Mouse (Mus musculus) olfactory bulb, adult 2 months (tissue): Measurements from ENCODE around the gene Crygb. TPM values are rescaled to one million over a fixed set of nuclear protein-coding genes. Genes with fewer than 3 reads are reported as not detected.
A peak's percentile ranks its signal among the peaks of the same experiment; 100 is the strongest.

Experiments
- H3K27ac ChIP-seq: fragments of 200-500 bp; 2 replicates; pipeline ENCODE4 v1.5.1; 2012; ENCODE audit warnings: low read depth, low read length; ENCODE audit not compliant: insufficient read depth
- H3K4me1 ChIP-seq: fragments of 200-500 bp; 2 replicates; pipeline ENCODE4 v1.6.1; 2012; ENCODE audit warnings: low read length; ENCODE audit not compliant: control insufficient read depth, insufficient read depth
- H3K4me3 ChIP-seq: fragments of 200-500 bp; 2 replicates; pipeline ENCODE4 v1.5.1; 2012; ENCODE audit warnings: mild to moderate bottlenecking, low read depth, low read length, moderate library complexity; ENCODE audit not compliant: insufficient read depth
- CTCF ChIP-seq: fragments of 200-500 bp; IDR thresholded peaks from 2 replicates; pipeline ENCODE4 v1.5.1; 2012; ENCODE audit warnings: low read depth, mild to moderate bottlenecking, low read length, moderate library complexity; ENCODE audit not compliant: insufficient read depth
- POLR2A ChIP-seq: fragments of 200-500 bp; IDR thresholded peaks from 2 replicates; pipeline ENCODE4 v1.6.1; 2012; ENCODE audit warnings: mild to moderate bottlenecking, low read depth, low read length, moderate library complexity; ENCODE audit not compliant: insufficient read depth
- WGBS: fragments of 180-500 bp; shearing (Covaris S2); methylation state at CpG from one replicate; pipeline ENCODE4 v1.1.7; 2018; 5-methylcytosine and 5-hydroxymethylcytosine counted together
- polyA plus RNA-seq: library from polyadenylated mRNA; stranded (reverse); fragments of >200 nt; gene quantifications from 2 replicates; pipeline ENCODE4 v1.2.4, GENCODE M21; 2012; ENCODE audit warnings: low replicate concordance; ENCODE audit not compliant: missing spikeins, insufficient read depth, insufficient read length

Gene Crygb
- polyA plus RNA-seq = not detected in 2 replicates

DNA sequence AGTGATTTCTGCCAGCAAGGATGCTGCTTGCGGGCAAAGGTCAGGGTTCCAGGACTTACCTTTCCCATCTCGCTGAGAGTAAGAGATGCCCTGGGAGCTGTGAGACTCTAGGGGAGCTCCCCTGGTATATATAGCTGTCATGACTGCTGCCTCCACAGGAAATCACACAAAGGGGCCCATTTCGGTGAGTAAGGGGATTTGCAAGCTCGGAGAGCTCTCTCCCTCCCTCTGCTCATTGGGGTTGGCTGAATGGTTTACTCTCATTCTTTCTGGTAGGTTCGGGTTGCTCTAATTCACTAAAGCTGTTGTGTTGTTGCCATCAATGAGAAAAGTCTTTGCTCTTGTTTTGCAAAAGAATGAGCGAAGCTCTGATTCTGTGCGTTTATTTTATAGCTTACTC, at the start of gene Crygb:
TSS of gene Crygb (minus strand) at position 101 of the 400 bp plus-strand sequence.
- Histone ChIP-seq H3K4me1 (no peaks in the 10 kb centered on the region), H3K27ac (no peak within 1 kb of the TSS), H3K4me3 (no peak within 1 kb of the TSS)
- TF ChIP-seq POLR2A (no peak), CTCF (no peak)
- WGBS = 48% methylated on average over 7 of the region's 7 CpGs

DNA sequence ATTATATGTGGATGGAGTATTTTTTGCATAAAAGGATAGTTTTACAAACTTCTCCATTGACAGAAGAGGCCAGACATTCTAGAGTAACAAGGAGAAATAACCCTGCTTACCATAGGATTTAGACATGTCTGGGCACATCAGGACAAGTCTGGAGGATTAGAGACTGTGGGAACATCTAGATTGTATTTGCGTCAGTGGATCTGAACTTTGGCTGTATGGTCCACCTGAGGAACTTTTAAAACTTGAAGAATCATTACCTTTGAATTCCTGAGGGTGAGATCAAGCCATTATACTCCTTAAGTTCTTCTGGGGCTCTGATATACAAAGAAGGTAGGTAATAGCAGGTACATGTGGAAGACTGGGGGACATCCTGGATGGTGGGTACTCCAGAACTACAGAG, 49.6 kb upstream of the Crygb start:
- H3K4me3 ChIP-seq = no peak overlapping the region
- WGBS = 98% methylated on average over 1 of the region's 1 CpGs
- TF ChIP-seq POLR2A (no peak), CTCF (no peak)
- no peak overlapping the region for H3K27ac ChIP-seq
- H3K4me1 ChIP-seq = no peaks in the 10 kb centered on the region

DNA sequence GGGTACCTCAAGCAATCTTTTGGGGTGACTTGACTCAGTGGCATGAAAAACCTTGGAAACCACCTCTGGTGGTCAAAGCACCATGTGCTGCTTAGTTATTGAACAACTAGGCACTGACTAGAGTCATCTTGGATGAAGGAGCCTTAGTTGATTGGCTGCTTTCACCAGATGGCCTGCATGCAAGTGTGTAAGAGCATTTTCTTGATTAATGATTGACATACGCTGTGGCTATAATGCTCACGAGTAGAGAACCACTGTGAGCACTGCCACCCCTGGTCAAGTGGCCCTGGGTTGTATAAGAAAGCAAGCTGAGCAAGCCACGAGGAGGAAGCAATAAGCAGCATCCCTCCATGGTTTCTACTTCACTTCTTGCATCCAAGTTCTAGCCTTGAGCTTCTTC, 48.1 kb upstream of the Crygb start:
- H3K27ac ChIP-seq = no peak overlapping the region
- TF ChIP-seq CTCF = no peak
- no peak for TF ChIP-seq POLR2A
- no peak overlapping the region for H3K4me3 ChIP-seq
- H3K4me1 ChIP-seq = no peaks in the 10 kb centered on the region
- 82% methylated on average over 3 of the region's 3 CpGs for WGBS

DNA sequence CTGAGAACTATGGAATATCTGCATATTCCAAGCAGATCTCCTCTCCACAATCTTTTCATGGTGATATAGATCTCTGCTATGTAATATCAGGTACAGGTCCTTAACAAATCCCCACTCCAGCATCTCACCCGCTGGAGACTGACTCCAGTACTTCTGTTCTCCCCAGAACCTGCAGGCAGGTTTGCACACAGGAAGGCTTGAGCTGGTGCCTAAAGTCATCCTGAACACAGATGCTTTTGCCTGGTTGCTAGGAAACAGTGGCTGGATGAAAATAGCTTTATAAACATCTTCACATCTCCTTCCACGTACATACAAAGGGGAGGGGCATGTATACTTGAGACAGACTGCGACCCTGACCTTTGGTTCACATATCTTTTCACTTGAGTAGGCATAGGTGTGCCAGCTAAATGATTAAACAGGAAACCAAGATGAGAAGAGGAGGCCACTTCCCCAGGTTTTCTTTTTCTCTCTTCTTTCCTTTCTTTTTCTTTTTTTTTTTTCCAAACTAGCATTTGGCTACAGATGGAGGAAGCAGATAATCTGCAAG, 47.6 kb upstream of the Crygb start:
- 50% methylated on average over 3 of the region's 3 CpGs for WGBS
- Histone ChIP-seq H3K4me1 (no peaks in the 10 kb centered on the region), H3K4me3 (no peak overlapping the region), H3K27ac (no peak overlapping the region)
- TF ChIP-seq CTCF = no peak
- no peak for TF ChIP-seq POLR2A

DNA sequence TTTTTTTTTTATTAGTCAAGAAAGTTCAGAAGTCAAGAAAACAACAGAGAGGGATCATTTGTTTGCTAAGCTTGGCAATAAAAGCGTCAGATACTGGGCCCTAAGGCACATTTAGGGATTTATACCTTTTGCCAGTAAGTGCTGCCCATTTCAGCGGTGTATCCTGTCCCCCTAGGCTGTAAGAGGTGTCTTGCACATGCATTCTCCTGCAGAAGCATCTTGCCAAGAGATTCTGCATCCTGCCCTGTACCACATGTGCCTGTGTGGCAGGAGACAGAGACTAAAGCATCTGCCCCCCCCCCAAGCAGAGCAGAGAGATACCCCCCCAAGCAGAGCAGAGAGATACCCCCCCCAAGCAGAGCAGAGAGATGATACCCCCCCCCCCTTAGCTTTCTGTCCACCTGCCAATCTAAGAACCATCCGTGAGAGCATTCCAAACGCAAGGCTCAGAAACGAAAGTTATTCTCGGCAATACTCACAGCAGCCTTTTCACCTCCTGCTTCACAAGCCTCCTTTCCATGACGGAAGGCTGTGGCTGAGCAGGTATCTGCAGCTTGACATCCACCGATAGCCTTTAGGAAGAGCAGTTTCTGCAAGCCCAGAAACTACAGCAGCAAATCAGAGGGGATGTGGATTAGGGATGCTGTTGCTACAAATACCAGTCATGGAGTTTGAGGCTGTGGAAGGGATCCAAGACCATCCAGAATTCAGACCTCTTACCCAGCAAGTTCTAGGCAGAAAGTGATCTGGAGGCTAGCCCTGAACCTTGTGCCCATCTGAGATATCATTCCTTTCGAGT, 40.7 kb upstream of the Crygb start, which contains the start of gene D630023F18Rik:
TSS of gene D630023F18Rik (minus strand) at position 641 of the 799 bp plus-strand sequence.
- TF ChIP-seq CTCF = no peak
- TF ChIP-seq POLR2A = no peak
- 19% methylated on average over 9 of the region's 9 CpGs for WGBS
- Histone ChIP-seq H3K27ac (no peak within 1 kb of the TSS), H3K4me1 (no peaks in the 10 kb centered on the region), H3K4me3 (peak within 1 kb of the TSS; percentile 69)

DNA sequence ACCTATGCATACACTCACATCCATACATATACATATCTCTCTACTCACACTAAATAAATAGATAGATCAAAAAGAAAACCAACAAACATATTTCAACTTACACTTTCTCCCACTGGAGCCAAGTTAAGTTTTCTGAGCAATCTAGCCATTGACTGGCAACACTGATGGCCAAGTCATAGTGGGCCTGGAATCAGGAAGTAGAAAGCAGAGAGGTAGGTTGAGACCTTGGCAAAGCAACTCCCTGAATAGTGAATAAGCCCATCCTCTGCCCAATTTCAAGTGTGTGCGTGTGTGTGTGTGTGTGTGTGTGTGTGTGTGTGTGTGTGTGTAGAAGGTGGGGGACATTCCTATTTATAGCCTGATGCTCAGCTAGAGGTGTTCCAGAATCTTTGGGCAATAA, 37.4 kb upstream of the Crygb start, which contains the start of gene Gm28845:
TSS of gene Gm28845 (minus strand) at position 121 of the 400 bp plus-strand sequence.
- WGBS = 100% methylated on average over 1 of the region's 1 CpGs
- no peaks in the 10 kb centered on the region for H3K4me1 ChIP-seq
- TF ChIP-seq POLR2A (no peak), CTCF (no peak)

DNA sequence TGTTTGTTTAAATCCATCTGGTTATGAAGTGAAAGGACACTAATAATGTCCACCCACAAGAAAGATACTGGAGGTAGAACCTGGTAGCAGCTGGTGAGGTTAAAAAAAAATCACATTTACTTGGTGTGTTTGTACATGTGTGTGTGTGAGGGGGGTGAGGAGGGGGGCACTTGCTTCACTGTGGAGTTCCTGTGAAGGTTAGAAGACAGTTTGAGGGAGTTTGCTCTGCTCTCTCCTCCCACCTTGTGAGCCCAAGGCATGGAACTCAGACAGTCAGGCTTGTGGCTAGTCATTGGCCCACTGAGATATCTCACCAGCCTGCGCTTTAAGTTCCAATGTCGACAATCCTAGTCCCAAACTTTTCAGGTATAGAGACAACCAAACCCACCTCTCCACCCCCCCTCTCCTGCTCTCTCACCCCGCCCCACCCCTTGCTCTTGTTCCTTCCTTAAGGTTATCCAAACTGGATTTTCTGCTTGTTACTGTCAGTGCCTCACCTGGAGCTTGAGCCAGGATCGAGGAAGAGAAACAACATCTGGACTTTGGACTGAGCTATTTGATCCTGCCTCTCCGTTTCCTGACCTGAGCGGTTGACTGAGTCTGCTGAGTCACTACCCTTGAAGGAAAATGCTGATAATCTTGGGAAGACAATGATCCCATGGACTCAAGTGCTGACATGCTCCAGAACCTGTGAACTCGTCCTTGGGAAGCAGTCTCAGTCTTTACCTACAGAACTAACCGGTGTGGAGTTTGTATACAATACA, 36.2 kb upstream of the Crygb start:
- no peaks in the 10 kb centered on the region for H3K4me1 ChIP-seq
- H3K4me3 ChIP-seq = no peak overlapping the region
- WGBS = 87% methylated on average over 8 of the region's 8 CpGs
- H3K27ac ChIP-seq = no peak overlapping the region
- TF ChIP-seq POLR2A = no peak
- no peak for TF ChIP-seq CTCF

More for the DNA sequence above, 37.4 kb upstream of the Crygb start, which contains the start of gene Gm28845:
- Histone ChIP-seq H3K27ac (no peak within 1 kb of the TSS), H3K4me3 (no peak within 1 kb of the TSS)

DNA sequence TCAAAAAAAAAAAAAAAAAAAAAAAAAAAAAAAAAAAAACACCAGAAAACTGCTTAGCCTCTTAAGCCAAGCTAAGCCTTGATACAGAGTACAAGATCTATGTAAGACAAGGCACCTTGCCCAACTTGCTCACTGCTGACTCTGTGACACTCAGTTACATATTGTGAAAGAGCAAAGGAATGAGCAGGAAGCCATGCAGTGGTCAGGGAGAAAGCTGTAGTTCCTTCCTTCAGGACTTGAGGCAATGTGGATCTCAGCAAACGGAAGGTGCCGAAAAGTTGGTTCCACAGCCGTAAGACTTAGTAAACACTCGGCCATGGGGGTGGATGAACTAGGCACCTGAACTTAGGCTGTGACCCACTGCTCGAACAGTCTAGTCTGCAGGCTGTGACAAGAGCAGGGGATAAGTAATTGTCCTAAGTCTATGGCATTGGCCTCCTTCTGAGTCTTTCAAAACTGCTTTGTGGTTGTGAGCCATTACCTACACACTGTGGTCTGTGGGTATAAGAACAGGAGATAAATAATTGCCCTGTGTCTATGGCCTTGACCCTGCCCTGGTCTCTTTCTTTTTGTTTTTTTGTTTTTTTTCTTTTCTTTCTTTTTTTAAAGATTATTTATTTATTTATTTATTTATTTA, 31.6 kb upstream of the Crygb start:
- H3K27ac ChIP-seq = no peak overlapping the region
- no peak for TF ChIP-seq POLR2A
- H3K4me3 ChIP-seq = no peak overlapping the region
- WGBS = 94% methylated on average over 5 of the region's 5 CpGs
- peaks cover 7% of the 10 kb centered on the region for H3K4me1 ChIP-seq
